In the genomic region with DNA sequence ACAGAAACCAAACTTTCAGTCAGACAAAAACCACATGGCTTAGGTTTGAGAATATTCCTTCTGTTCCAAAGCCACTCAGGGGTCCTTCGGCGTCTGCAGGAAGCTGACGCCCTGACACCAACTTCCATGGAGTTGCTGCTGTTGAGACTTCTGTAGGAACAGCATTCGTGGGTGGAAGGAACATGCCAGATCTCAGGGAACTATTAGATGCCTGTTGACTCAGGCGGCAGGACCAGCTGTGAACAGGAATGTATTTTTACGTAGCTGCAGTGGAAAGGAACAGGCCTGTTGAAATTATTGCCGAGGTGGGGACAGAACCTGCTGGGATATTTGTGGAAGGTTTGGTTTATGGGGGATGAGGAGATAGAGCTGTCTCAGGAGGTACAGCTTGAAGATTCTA, we compare ENCODE assay signal across 15 mouse cellular contexts.
DNase-seq lines count a peak whose midpoint lies in the region; ATAC-seq lines count a peak whose summit lies in the region.
"Had no signal": no experiment of that assay in that cellular context is flagged by ENCODE, and none has a peak within 500 bp of the region (broad histone marks: within the 10 kb centered on the region; RNA-seq: fewer than 3 reads in every experiment).

No protein-coding gene starts in this region.

- WGBS in kidney, embryonic 16.5 days = 50% methylated on average over 7 of the region's 7 CpGs
- 45% methylated on average over 7 of the region's 7 CpGs for WGBS in limb, embryonic 12.5 days
- 65% methylated on average over 7 of the region's 7 CpGs for WGBS in limb, embryonic 10.5 days
- WGBS in limb, embryonic 15.5 days = 33% methylated on average over 7 of the region's 7 CpGs

- peak; percentile 22 for DNase-seq in cerebellum, adult 9-11 months
- DNase-seq in cerebellum, postnatal 4 days (ENCODE audit: low spot score in 2 of 2) = no peak
- peak; percentile 29 for DNase-seq in kidney, adult 18-20 months
- DNase-seq in limb, embryonic 10.5 days (ENCODE audit: low spot score) = no peak
- no peak for DNase-seq in MN1 (ENCODE audit: low spot score)
- DNase-seq: gastrocnemius, postnatal 36 days; thymus, postnatal 36 days had no signal

- no peak overlapping the region for H3K9ac ChIP-seq in kidney, embryonic 16.5 days (replicated peaks; ENCODE audit: low read length)
- no peak overlapping the region for H3K9ac ChIP-seq in limb, embryonic 12.5 days (replicated peaks)
- H3K9ac ChIP-seq in limb, embryonic 15.5 days = no peak overlapping the region
- H3K9ac ChIP-seq: embryonic facial prominence, embryonic 13.5 days; forebrain, embryonic 13.5 days; midbrain, embryonic 15.5 days had no signal

- no peak overlapping the region for H3K4me3 ChIP-seq in kidney, embryonic 16.5 days (ENCODE audit: low read length)
- H3K4me3 ChIP-seq in limb, embryonic 12.5 days (replicated peaks) = no peak overlapping the region
- H3K4me3 ChIP-seq in limb, embryonic 10.5 days = no peak overlapping the region
- no peak overlapping the region for H3K4me3 ChIP-seq in limb, embryonic 15.5 days
- H3K4me3 ChIP-seq: embryonic facial prominence, embryonic 13.5 days; forebrain, embryonic 13.5 days; midbrain, embryonic 15.5 days had no signal

- no peaks in the 10 kb centered on the region for H3K27me3 ChIP-seq in kidney, embryonic 16.5 days (ENCODE audit: insufficient read depth, low read length)
- 0 out of 2 replicates have a peak, but pooled peaks cover 3% of the 10 kb centered on the region for H3K27me3 ChIP-seq in limb, embryonic 12.5 days
- H3K27me3 ChIP-seq in limb, embryonic 10.5 days (ENCODE audit: low read depth, poor library complexity, severe bottlenecking) = no peaks in the 10 kb centered on the region
- no peaks in the 10 kb centered on the region for H3K27me3 ChIP-seq in limb, embryonic 15.5 days
- H3K27me3 ChIP-seq: embryonic facial prominence, embryonic 13.5 days; forebrain, embryonic 13.5 days; midbrain, embryonic 15.5 days had no signal

- H3K4me1 ChIP-seq in kidney, embryonic 16.5 days (ENCODE audit: insufficient read depth, low read length) = peaks cover 5% of the 10 kb centered on the region; the same call in 1 of the 2 replicates
- H3K4me1 ChIP-seq in limb, embryonic 12.5 days (replicated peaks) = peaks cover 21% of the 10 kb centered on the region
- peaks cover 15% of the 10 kb centered on the region; the same call in 1 of the 2 replicates for H3K4me1 ChIP-seq in limb, embryonic 10.5 days
- H3K4me1 ChIP-seq in limb, embryonic 15.5 days = peaks cover 14% of the 10 kb centered on the region

- no peaks in the 10 kb centered on the region for H3K36me3 ChIP-seq in kidney, embryonic 16.5 days (ENCODE audit: insufficient read depth, low read length)
- no peaks in the 10 kb centered on the region for H3K36me3 ChIP-seq in limb, embryonic 12.5 days
- no peaks in the 10 kb centered on the region for H3K36me3 ChIP-seq in limb, embryonic 10.5 days
- no peaks in the 10 kb centered on the region for H3K36me3 ChIP-seq in limb, embryonic 15.5 days
- H3K36me3 ChIP-seq: embryonic facial prominence, embryonic 13.5 days; midbrain, embryonic 15.5 days had no signal

- H3K27ac ChIP-seq in kidney, embryonic 16.5 days (ENCODE audit: low read length) = no peak overlapping the region
- H3K27ac ChIP-seq in limb, embryonic 12.5 days = peak overlapping the region; percentile 47; the same call in 1 of the 2 replicates
- H3K27ac ChIP-seq in limb, embryonic 10.5 days = no peak overlapping the region
- H3K27ac ChIP-seq in limb, embryonic 15.5 days = 0 out of 2 replicates have a peak overlapping the region, but pooled peaks have one; percentile 71
- H3K27ac ChIP-seq: forebrain, embryonic 13.5 days; macrophage; midbrain, embryonic 15.5 days had no signal

- no peak for ATAC-seq in kidney, embryonic 16.5 days (ENCODE audit: low FRiP score, low TSS enrichment)
- no peak for ATAC-seq in limb, embryonic 12.5 days (ENCODE audit: insufficient number of reproducible peaks, insufficient read depth, low FRiP score, low TSS enrichment, low read depth)
- ATAC-seq in limb, embryonic 15.5 days (ENCODE audit: insufficient number of reproducible peaks, low FRiP score, low TSS enrichment, low read depth) = no peak
- ATAC-seq: forebrain, embryonic 13.5 days; hindbrain, postnatal 0 days; midbrain, embryonic 15.5 days had no signal

- H3K9me3 ChIP-seq in kidney, embryonic 16.5 days (ENCODE audit: low read length) = no peaks in the 10 kb centered on the region
- H3K9me3 ChIP-seq in limb, embryonic 12.5 days = no peaks in the 10 kb centered on the region
- no peaks in the 10 kb centered on the region for H3K9me3 ChIP-seq in limb, embryonic 10.5 days (replicated peaks)
- no peaks in the 10 kb centered on the region for H3K9me3 ChIP-seq in limb, embryonic 15.5 days
- H3K9me3 ChIP-seq: embryonic facial prominence, embryonic 13.5 days; forebrain, embryonic 13.5 days; midbrain, embryonic 15.5 days had no signal

- H3K4me2 ChIP-seq in kidney, embryonic 16.5 days (replicated peaks; ENCODE audit: low read depth, low read length) = no peak overlapping the region
- no peak overlapping the region for H3K4me2 ChIP-seq in limb, embryonic 12.5 days
- H3K4me2 ChIP-seq in limb, embryonic 15.5 days = no peak overlapping the region
- H3K4me2 ChIP-seq: forebrain, embryonic 13.5 days; midbrain, embryonic 15.5 days had no signal

Comparison
In these comparisons a context has a peak if more than half of its experiments do, and no peak if none do; other contexts are left out.
1. DNase-seq: peak in cerebellum, adult 9-11 months (single experiment) and kidney, adult 18-20 months (single experiment); none in cerebellum, postnatal 4 days (0 of 2), limb, embryonic 10.5 days (single experiment) and MN1 (single experiment).
2. H3K27ac ChIP-seq: peak in limb, embryonic 12.5 days (single experiment) and limb, embryonic 15.5 days (single experiment); none in kidney, embryonic 16.5 days (single experiment) and limb, embryonic 10.5 days (single experiment).